Mouse (Mus musculus) common myeloid progenitor, adult 5-6 weeks (primary cell): ENCODE results near the gene Myo5c. TPM values are rescaled to one million over a fixed set of nuclear protein-coding genes. Genes with fewer than 3 reads are reported as not detected.
"Not testable (repeated sequence)": the region's sequence is repeated elsewhere in the genome, so short reads cannot be mapped to it uniquely, and the experiment has no call there.

Source experiments
- ATAC-seq: replicated peaks from 2 replicates; pipeline ENCODE4 v1.8.0; 2016; ENCODE audit warnings: low read depth, mild to moderate bottlenecking, moderate TSS enrichment, inconsistent platforms; ENCODE audit not compliant: poor library complexity, severe bottlenecking
- total RNA-seq: library from RNA; stranded (forward); fragments of 200-1000, 187-1606 nt; gene quantifications from 2 replicates; pipeline ENCODE4 v1.2.3, GENCODE M21; 2017

The Myo5c gene
- total RNA-seq, 1 experiment from 2014 or later = 1.1 TPM

- ATAC-seq = no peak
Measured at GRCm38 (mm10) chr9:75243730-75244406, 12.0 kb downstream of the Myo5c start.

- ATAC-seq = no peak
Measured at GRCm38 (mm10) chr9:75244527-75244926, 12.7 kb downstream of the Myo5c start.

GRCm38 (mm10) chr9:75246080-75246930 lies 14.5 kb downstream of the Myo5c start:
- peak; percentile 71 for ATAC-seq

- ATAC-seq = no peak
Measured at GRCm38 (mm10) chr9:75247870-75248269, 16.1 kb downstream of the Myo5c start.

GRCm38 (mm10) chr9:75248359-75248758 lies 16.5 kb downstream of the Myo5c start:
- ATAC-seq = no peak

GRCm38 (mm10) chr9:75248874-75249273 lies 17.1 kb downstream of the Myo5c start:
- no peak for ATAC-seq

GRCm38 (mm10) chr9:75253158-75253557 lies 21.3 kb downstream of the Myo5c start:
- ATAC-seq = not testable (repeated sequence)

- ATAC-seq = peak; percentile 33
Measured at GRCm38 (mm10) chr9:75253766-75254165, 21.9 kb downstream of the Myo5c start.

GRCm38 (mm10) chr9:75254196-75254955 lies 22.6 kb downstream of the Myo5c start:
- peak; percentile 65 for ATAC-seq

- peak; percentile 64 for ATAC-seq
Measured at GRCm38 (mm10) chr9:75255820-75256545, 24.2 kb downstream of the Myo5c start.

- ATAC-seq = no peak
Measured at GRCm38 (mm10) chr9:75258792-75259191, 27.0 kb downstream of the Myo5c start.

GRCm38 (mm10) chr9:75259656-75260055 lies 27.8 kb downstream of the Myo5c start:
- ATAC-seq = no peak

GRCm38 (mm10) chr9:75261332-75261872 lies 29.6 kb downstream of the Myo5c start:
- ATAC-seq = no peak

- ATAC-seq = peak; percentile 92
Measured at GRCm38 (mm10) chr9:75262235-75262826, 30.5 kb downstream of the Myo5c start.

- no peak for ATAC-seq
Measured at GRCm38 (mm10) chr9:75264008-75264718, 32.3 kb downstream of the Myo5c start.

GRCm38 (mm10) chr9:75267147-75267546 lies 35.3 kb downstream of the Myo5c start:
- no peak for ATAC-seq

- no peak for ATAC-seq
Measured at GRCm38 (mm10) chr9:75270382-75270781, 38.6 kb downstream of the Myo5c start.

- ATAC-seq = 0 out of 2 replicates have a peak, but pooled peaks have one; percentile 39
Measured at GRCm38 (mm10) chr9:75271539-75271938, 39.7 kb downstream of the Myo5c start.

GRCm38 (mm10) chr9:75273646-75274045 lies 41.8 kb downstream of the Myo5c start:
- ATAC-seq = no peak
